Mouse (Mus musculus) macrophage (primary cell): Measurements from ENCODE around the gene Fam168a. TPM values are rescaled to one million over a fixed set of nuclear protein-coding genes. Genes with fewer than 3 reads are reported as not detected.

Experiments
- H3K27ac ChIP-seq: fragments of 350-480 bp; formaldehyde crosslinking; 2 replicates; pipeline ENCODE4 v1.9.0; 2021
- H3K36me3 ChIP-seq: fragments of 350-480 bp; formaldehyde crosslinking; 2 replicates; pipeline ENCODE4 v1.9.0; 2021; ENCODE audit errors: inconsistent target
- H3K4me3 ChIP-seq: fragments of 350-480 bp; formaldehyde crosslinking; 2 replicates; pipeline ENCODE4 v1.9.0; 2021; ENCODE audit errors: inconsistent target
- H3K79me2 ChIP-seq: fragments of 350-480 bp; formaldehyde crosslinking; 2 replicates; pipeline ENCODE4 v1.9.0; 2021; ENCODE audit errors: inconsistent target
- WGBS: methylation state at CpG from one replicate; pipeline ENCODE4 v1.1.7; 2026; ENCODE audit warnings: inconsistent platforms; ENCODE audit not compliant: missing documents; 5-methylcytosine and 5-hydroxymethylcytosine counted together
- polyA plus RNA-seq: library from polyadenylated mRNA; stranded (reverse); fragments of 250-400 nt; gene quantifications from 3 replicates; pipeline ENCODE4 v1.2.4, GENCODE M21; 2018; ENCODE audit warnings: inconsistent platforms

Gene Fam168a
- polyA plus RNA-seq, 1 experiment from 2014 or later, result 27.2 TPM

GRCm38 (mm10) chr7:100684081-100684480, 22.4 kb upstream of the Fam168a start:
- WGBS, result 66% methylated on average over 3 of the region's 5 CpGs
- no peak overlapping the region for H3K27ac ChIP-seq
- no peaks in the 10 kb centered on the region for H3K79me2 ChIP-seq
- no peaks in the 10 kb centered on the region for H3K36me3 ChIP-seq
- no peak overlapping the region for H3K4me3 ChIP-seq

GRCm38 (mm10) chr7:100684538-100684937, 21.9 kb upstream of the Fam168a start:
- 42% methylated on average over 6 of the region's 7 CpGs for WGBS
- H3K36me3 ChIP-seq, result no peaks in the 10 kb centered on the region
- H3K27ac ChIP-seq, result no peak overlapping the region
- H3K4me3 ChIP-seq, result no peak overlapping the region
- H3K79me2 ChIP-seq, result no peaks in the 10 kb centered on the region

- Histone ChIP-seq H3K4me3 (no peak overlapping the region), H3K36me3 (no peaks in the 10 kb centered on the region), H3K27ac (no peak overlapping the region), H3K79me2 (no peaks in the 10 kb centered on the region)
- 39% methylated on average over 12 of the region's 13 CpGs for WGBS
Measured at GRCm38 (mm10) chr7:100685061-100686030, 21.1 kb upstream of the Fam168a start.

GRCm38 (mm10) chr7:100688471-100688870, 18.0 kb upstream of the Fam168a start:
- H3K36me3 ChIP-seq, result no peaks in the 10 kb centered on the region
- H3K27ac ChIP-seq, result no peak overlapping the region
- 95% methylated on average over 7 of the region's 7 CpGs for WGBS
- H3K79me2 ChIP-seq, result no peaks in the 10 kb centered on the region
- no peak overlapping the region for H3K4me3 ChIP-seq

GRCm38 (mm10) chr7:100693199-100693598, 13.2 kb upstream of the Fam168a start:
- Histone ChIP-seq H3K79me2 (no peaks in the 10 kb centered on the region), H3K27ac (no peak overlapping the region), H3K4me3 (no peak overlapping the region), H3K36me3 (no peaks in the 10 kb centered on the region)
- 91% methylated on average over 8 of the region's 8 CpGs for WGBS

- no peak overlapping the region for H3K27ac ChIP-seq
- H3K4me3 ChIP-seq, result no peak overlapping the region
- 86% methylated on average over 8 of the region's 8 CpGs for WGBS
- H3K79me2 ChIP-seq, result no peaks in the 10 kb centered on the region
- H3K36me3 ChIP-seq, result no peaks in the 10 kb centered on the region
Measured at GRCm38 (mm10) chr7:100699771-100700770, 6.4 kb upstream of the Fam168a start.

GRCm38 (mm10) chr7:100706883-100707480, 547 bp downstream of the Fam168a start:
- Histone ChIP-seq H3K4me3 (peak overlapping the region; percentile 43), H3K27ac (peak overlapping the region; percentile 91; the same call in 1 of the 2 replicates), H3K36me3 (no peaks in the 10 kb centered on the region), H3K79me2 (peaks cover 29% of the 10 kb centered on the region; the same call in 1 of the 2 replicates)
- WGBS, result 2% methylated on average over 23 of the region's 23 CpGs

GRCm38 (mm10) chr7:100718741-100719140, 12.3 kb downstream of the Fam168a start:
- Histone ChIP-seq H3K4me3 (no peak overlapping the region), H3K27ac (no peak overlapping the region), H3K36me3 (no peaks in the 10 kb centered on the region), H3K79me2 (no peaks in the 10 kb centered on the region; the same call in 1 of the 2 replicates)
- WGBS, result 93% methylated on average over 4 of the region's 5 CpGs

- Histone ChIP-seq H3K4me3 (no peak overlapping the region), H3K27ac (no peak overlapping the region)
- WGBS, result 98% methylated on average over 6 of the region's 6 CpGs
Measured at GRCm38 (mm10) chr7:100722268-100722667, 15.8 kb downstream of the Fam168a start.

GRCm38 (mm10) chr7:100723453-100724294, 17.2 kb downstream of the Fam168a start:
- H3K4me3 ChIP-seq, result no peak overlapping the region
- no peaks in the 10 kb centered on the region for H3K36me3 ChIP-seq
- no peaks in the 10 kb centered on the region for H3K79me2 ChIP-seq
- no peak overlapping the region for H3K27ac ChIP-seq
- WGBS, result 95% methylated on average over 12 of the region's 12 CpGs

More at GRCm38 (mm10) chr7:100722268-100722667, 15.8 kb downstream of the Fam168a start:
- Histone ChIP-seq H3K36me3 (no peaks in the 10 kb centered on the region), H3K79me2 (no peaks in the 10 kb centered on the region)

- Histone ChIP-seq H3K79me2 (no peaks in the 10 kb centered on the region), H3K27ac (no peak overlapping the region), H3K4me3 (no peak overlapping the region), H3K36me3 (no peaks in the 10 kb centered on the region)
- WGBS, result 92% methylated on average over 2 of the region's 2 CpGs
Measured at GRCm38 (mm10) chr7:100727538-100728085, 21.2 kb downstream of the Fam168a start.

- WGBS, result 89% methylated on average over 2 of the region's 2 CpGs
- H3K36me3 ChIP-seq, result no peaks in the 10 kb centered on the region
Measured at GRCm38 (mm10) chr7:100729778-100730177, 23.3 kb downstream of the Fam168a start.

GRCm38 (mm10) chr7:100732341-100733050, 26.1 kb downstream of the Fam168a start:
- Histone ChIP-seq H3K27ac (no peak overlapping the region), H3K36me3 (no peaks in the 10 kb centered on the region), H3K4me3 (no peak overlapping the region), H3K79me2 (no peaks in the 10 kb centered on the region)
- 76% methylated on average over 6 of the region's 6 CpGs for WGBS

More at GRCm38 (mm10) chr7:100729778-100730177, 23.3 kb downstream of the Fam168a start:
- no peaks in the 10 kb centered on the region for H3K79me2 ChIP-seq
- no peak overlapping the region for H3K27ac ChIP-seq
- no peak overlapping the region for H3K4me3 ChIP-seq
